Mouse (Mus musculus) cerebellum, postnatal 14 days (tissue): Measurements from ENCODE around the gene Arl13b.

Experiments
- DNase-seq, 2 experiments: peaks; one replicate each; pipeline ENCODE4 v3.0.0; 2021; ENCODE audit warnings: mixed read lengths in 2 of 2

Gene Arl13b

DNA sequence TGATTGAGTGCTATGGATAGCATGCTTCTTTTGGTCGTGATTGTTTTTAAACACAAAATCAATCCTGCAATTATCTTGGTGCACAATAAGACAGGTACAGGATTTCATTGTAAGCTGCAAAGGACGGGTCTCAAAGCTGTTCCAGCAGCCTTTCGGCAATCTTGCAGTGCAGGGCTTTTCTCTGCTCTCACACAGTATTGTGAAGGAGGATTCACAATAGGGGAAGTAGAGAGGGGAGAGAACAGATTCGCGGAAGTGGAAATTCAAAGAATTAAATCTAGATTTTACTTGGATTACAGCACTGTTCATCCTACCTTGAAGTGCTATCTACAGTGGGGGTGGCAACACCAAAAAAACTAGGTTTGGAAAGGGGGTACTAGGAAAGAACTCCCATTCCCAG lies 33.0 kb downstream of the Arl13b start:
- DNase-seq: no peak

DNA sequence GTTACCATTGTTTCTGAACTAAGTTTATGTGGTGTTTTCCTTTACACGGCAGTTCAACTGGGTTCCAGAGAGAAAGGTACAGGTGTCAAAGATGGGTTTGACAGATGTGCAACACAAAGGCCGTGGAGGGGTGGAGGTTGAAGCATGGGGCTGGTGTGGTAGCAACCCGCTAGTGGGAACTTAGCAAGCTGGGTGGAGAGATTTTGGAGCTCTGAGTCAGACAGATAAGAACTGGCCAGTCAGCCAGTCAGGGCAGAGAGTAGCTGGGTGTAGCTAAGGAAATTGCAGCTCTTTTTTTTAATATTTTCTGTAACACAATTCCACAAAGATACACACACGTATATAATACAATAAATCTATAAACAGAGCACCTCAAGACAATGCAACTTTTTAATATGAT lies 36.0 kb downstream of the Arl13b start:
- DNase-seq: no peak

DNA sequence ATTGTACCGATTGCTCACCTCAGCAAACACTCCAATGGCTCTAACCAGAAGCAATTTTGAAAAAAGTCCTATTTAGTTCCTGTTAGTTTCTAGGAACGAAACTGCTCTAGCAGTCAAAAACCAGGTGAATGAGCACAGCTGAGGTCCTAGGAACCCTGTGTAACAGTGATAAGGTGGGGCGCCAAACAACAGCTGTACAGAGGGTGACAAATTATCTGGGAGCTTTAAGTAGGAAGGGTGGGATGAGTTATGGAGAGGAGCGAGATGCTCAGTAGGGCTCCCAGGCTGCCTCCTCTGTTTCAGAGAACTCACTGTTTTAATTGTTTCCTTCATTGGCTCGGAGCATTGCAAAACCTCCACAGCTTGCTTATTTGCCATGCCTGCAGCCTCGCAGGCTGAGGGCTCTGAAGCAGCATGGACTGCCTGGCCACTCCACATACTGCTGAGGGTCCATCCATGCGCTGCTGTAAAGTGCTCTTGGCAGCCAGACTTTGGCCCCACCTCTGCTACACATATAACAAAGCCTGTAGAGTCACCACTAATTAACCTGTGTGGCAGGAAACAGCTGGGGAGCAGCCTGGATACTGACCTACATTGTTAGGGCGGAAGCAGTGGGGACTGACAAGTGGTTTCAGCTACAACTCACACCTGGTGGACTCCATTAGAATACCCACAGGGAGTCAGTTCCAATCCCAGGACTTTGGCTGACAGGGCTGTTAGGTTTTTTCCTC lies 39.4 kb downstream of the Arl13b start:
- DNase-seq: no peak

DNA sequence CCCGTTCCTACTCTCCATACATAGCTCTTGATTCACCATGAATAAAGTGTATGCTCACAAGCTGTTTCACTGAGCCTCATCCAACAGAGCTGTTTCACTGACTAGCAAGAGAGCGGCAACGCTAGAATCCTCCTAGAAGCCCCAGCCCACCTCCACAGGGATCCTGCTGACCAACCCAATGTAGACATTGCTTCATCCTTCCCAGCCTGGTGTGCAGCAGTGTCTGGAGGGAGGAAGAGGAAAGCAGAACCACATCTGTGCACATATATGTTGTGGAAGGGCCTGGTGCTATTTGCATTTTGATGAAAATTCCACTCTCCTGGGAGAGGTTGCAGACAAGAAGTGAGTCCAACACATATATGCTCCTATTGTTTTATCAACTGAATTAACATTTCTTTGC lies 42.2 kb downstream of the Arl13b start:
- no peak for DNase-seq

DNA sequence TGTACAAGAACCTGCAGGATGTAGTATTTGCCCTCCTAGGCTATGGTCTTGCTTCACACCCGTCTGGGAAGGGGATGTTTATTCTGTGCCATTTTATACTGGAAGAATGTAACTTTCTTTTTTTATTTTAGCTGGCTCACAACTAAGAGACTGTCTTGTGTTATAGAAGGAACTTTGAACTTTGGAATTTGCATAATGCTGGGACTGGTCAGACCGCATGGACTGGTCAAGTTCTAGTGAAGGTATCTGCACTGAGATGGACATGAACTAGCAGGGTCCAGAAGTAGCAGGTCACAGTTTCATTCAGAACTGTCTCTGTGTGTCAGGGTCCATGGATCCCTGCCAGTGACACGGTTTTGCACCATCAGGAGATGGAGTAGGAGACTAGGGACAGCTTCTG lies 47.0 kb downstream of the Arl13b start:
- no peak for DNase-seq

DNA sequence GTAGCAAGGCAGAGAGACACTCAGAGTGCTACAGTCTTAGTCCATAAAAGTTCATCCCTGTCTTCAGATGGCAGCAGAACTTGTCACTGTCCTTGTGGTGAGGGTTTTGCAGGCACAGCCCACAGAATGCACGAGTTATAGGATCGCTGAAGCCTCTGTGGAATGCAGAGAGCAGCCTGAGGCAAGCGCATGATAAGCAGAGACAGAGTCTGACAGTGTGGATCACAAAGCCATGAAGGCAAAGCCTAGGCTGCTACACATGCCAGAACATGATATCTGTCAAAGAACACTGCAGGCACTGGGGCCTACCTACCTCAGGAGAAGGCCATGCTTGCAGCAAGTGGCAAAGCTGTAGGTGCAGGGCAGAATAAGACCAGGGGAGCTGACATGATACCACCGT lies 47.4 kb downstream of the Arl13b start:
- DNase-seq: no peak

DNA sequence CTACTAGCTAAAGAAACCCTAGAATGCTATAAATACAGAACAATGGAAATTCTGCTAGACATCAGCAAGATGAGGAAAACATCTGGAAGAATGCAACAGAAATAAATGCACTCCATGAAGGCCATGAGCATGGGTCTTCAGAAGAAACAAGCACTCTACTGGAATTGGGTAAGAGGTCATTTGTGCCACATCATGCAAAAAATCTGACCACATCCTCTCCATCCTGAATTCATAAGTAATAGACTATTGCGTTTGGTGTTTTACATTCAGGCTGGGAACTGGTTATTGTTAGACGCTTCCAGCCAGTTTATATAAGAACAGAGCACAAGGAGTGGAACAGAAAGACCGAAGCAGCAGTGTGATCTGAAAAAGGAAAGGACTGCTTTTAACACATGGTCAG lies 48.0 kb downstream of the Arl13b start:
- no peak for DNase-seq

DNA sequence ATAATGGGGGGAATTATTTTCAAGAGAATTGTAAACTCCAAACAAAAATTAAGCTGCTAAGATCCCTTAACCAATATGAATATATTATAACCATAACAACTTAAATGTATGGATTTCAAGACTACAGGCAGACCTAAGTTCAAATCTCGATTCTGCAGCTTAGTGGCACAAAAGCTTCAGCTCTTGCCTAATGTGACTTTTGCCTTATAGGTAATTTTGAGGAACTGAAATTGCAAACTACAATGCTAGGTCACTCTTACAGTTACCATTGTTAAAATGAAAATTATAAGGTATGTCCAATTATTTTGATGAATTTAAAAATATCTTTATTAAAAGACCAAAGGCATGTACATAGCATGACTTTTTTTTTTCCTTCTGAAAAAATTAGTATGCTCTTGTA lies 50.2 kb downstream of the Arl13b start:
- no peak for DNase-seq

DNA sequence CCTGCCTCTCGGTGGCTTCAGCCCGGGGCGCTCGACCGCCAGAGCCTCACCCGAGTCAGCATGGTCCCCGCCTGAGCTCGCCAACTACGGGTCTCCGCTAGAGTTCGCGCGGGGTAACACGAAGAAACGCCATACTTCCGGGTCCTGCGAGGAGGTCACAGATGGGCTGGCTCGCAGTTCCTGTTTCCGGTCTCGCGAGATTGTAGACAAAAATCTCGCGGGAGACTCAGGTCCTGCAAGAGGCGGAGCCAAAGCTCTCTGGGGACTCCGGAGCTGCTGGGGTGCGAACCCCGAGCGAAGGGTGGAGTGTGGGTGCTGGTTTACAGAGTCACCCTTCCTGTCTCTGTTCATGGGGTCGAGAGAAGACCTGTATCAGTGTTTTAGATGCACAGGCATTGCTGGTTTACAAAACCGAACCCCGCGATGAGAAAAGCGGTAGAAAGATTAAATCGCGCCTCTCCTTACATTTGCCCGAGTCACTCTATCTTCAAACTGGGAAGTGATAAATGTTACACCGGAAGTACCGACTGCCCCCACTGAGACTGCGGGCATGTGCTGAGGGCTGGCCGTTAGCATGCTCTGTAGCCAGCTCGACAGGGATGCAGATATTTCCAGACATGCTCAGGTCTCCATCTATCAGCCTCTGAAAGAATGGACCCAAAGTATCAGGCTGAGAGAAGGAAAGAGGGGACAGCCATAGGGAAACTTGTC lies 60.1 kb downstream of the Arl13b start, which contains the start of gene Nsun3:
Nsun3 (minus strand) TSS at position 198 of the 711 bp plus-strand sequence.
- peak; percentile 93 for DNase-seq

DNA sequence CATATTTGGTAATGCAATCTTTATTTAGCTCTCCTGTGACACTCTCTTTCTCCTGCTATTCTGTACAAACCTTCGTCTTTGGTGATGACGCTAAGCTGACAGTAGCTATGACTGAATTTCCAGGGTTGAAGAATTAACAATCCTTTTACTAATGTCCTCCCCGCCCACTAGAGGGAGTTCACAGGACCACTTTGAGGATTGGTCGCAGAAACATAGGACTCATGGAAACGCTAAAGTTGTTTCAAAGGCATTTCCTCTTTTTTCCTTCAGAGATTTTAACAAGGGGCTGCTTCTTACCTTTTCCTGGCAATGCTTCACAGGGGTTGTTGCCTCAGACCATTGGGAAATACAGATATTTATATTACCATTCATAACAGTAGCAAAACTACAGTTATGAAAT lies 64.6 kb downstream of the Arl13b start:
- no peak for DNase-seq

DNA sequence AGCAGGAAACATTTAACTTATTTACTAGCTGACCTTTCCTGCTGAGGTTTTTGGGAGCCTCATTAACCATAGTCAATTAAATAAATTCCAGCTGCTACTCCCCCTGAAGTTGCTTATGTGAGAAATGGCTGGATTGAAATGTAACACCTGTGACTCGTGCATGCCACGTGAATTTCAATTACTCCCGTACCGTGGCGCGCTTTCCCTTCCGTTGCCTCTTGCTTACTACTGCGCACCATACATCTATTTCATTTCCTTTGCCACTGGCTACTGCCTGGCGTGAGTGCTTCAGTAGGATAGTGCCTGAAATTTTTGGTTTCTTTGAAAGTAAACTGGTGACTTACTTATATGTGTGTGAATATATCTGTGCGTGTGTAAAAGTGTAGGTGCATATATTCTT lies 68.6 kb downstream of the Arl13b start:
- no peak for DNase-seq

DNA sequence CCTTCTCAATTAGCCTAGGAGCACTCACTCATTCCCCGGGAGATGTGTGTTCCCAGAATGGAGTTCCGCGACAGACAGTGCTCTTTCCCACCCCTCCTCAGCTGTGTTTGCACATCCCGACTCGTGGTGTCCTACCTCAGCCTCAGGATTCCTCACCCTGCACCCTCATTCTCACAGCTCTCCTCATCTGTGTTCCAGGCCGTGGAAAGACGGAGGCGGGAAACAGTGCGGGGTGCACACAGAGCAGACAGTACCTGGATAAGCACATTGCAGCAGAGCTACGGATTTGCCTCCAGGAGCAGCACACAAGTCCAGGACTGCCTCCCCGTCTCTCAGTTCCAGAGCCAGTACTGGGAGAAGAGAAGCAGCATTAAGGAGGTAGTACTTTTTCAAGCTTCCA lies 70.8 kb downstream of the Arl13b start:
- DNase-seq: no peak

DNA sequence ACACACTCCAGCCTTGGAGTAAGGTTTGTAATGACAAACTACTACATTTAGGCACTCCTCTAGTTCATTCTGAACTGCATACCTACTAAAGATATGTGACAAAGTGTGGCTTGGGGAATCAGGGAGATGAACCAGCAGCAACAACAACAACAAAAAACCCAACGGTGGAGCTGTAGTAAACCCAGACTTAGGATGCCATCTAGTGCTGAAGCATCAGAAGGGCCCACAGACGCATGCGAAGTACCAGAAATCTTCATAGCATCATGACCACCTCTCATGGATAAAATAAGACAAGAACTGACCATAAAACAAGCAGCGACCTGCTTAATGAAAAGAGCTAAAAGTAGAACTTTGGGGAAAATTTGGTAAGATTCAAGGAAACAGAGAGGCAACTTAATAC lies 73.4 kb downstream of the Arl13b start:
- DNase-seq: peak; percentile 9 to 11

DNA sequence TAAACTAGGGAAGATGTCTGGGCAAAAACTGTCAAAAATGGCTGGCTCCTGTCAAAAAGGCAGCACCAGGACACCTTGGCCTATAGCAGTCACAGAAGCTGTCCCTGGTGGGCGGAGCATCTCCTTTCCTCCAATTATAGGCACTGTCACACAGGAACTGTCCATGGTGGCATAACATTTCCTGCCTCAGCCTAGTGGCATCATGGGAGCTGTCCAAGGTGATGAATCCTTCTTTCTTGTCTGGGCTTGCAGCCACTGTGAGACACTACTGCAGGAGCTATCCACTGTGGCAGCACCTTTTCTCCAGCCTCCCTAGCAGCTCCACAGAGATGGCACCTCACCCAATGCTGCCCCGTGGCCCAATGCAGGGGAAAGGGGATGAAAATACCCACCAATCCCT lies 88.5 kb downstream of the Arl13b start:
- no peak for DNase-seq

DNA sequence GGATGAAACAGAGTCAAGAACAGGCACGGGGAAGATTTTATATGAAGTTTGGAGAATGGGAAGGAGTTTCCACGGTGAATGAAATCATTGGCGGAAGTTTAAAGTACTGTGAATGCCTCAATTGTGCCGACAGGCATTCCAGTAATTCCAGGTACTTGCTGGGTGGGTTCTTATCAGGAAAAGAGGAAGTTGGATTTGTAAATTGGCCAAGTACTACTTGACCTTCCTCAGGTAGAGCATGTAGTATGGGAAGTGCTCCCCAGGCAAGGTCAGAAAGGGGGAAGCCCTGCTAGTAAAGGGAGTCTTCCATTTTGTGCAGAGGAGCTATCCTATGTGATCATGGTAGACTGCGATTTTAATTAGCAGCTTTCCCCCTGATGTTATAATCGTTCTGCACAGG lies 91.5 kb downstream of the Arl13b start:
- no peak for DNase-seq

DNA sequence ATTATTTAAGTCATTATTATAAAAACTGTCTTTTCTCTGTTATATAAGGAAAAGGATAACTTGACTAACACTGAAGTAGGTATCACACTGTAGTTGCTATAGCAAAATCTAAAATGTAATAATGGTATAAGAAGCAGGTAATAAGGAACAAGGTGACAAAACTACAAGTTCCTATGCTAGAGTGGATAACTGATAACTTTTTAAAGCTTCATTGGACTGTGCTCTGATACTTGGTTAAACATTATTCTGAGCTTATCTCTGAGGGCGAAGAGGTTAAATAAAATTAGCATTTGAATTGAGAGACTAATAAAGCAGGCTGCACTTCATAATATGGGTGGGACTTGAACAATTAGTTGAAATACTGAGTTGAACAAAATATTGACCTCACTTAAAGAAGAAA lies 93.2 kb downstream of the Arl13b start:
- DNase-seq: no peak

DNA sequence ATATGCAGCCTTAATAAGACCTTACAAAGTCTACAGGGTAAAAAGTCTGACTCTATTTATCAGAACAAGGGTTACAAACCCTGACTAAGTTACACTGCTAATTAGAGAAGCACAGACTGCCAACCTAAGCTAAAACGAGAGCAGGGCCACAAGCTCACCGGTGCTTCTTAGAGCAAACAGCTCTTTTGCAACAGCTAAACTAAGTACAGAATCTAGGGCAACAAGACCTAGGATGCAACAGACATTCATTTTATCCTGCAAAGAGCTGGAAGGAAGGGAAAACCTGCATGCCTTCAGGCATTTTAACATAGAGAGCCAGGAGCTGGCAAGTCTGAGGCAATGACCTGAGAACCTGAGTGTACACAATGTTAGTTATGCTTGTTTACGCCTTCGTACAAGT lies 93.8 kb downstream of the Arl13b start:
- no peak for DNase-seq

DNA sequence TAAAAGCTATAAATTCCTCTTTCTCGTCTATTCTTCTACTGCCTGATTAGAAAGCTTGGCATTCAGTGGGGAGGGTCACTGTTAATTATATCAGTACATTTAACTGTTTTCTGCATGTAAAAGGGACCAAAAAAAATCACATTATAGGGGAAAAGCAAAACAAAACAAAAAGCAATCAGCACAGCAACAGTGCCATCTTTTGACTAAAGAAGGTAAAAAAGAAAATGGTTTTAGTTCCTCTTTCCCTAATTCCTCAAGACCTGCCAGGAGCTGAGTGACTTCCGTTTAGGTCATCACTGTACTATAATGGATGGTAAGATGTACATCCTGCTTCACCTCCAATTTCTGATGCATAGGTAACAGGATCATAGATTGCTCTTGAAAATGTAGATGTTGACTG lies 101.0 kb downstream of the Arl13b start:
- DNase-seq: peak in 1 of 2 experiments; percentile 3
